Mouse (Mus musculus): Measurements from ENCODE around the gene Mfsd14a. TPM values are rescaled to one million over a fixed set of nuclear protein-coding genes. Genes with fewer than 3 reads are reported as not detected.

Gene Mfsd14a
- polyA plus RNA-seq (2012; ENCODE audit: insufficient read depth, insufficient read length, missing spikeins) = 53.9 and 59.8 TPM in 2 replicates

GRCm38 (mm10) chr3:116662463-116662863, at the start of gene Mfsd14a:
TSS of gene Mfsd14a (minus strand) at chr3:116662677.
- H3K4me1 ChIP-seq (ENCODE audit: control insufficient read depth, insufficient read depth, low read length) = peaks cover 27% of the 10 kb centered on the region
- H3K4me3 ChIP-seq (ENCODE audit: insufficient read depth, low read length) = peak within 1 kb of the TSS; percentile 95
- H3K27ac ChIP-seq (ENCODE audit: insufficient read depth, low read depth, low read length) = peak within 1 kb of the TSS; percentile 76
- TF ChIP-seq POLR2A (IDR thresholded peaks at IDR 0.05; ENCODE audit: borderline replicate concordance, low read depth, low read length) (peak; percentile 67; the same call in 1 of the 2 replicates), CTCF (IDR thresholded peaks at IDR 0.05; ENCODE audit: low read depth, low read length) (no peak)

- TF ChIP-seq CTCF (IDR thresholded peaks at IDR 0.05; ENCODE audit: low read depth, low read length) = no peak
- TF ChIP-seq POLR2A (IDR thresholded peaks at IDR 0.05; ENCODE audit: borderline replicate concordance, low read depth, low read length) = peak; percentile 20; the same call in 1 of the 2 replicates
- peak overlapping the region; percentile 97 for H3K4me3 ChIP-seq (ENCODE audit: insufficient read depth, low read length)
- H3K27ac ChIP-seq (ENCODE audit: insufficient read depth, low read depth, low read length) = 0 out of 2 replicates have a peak overlapping the region, but pooled peaks have one; percentile 19
- H3K4me1 ChIP-seq (ENCODE audit: control insufficient read depth, insufficient read depth, low read length) = peaks cover 14% of the 10 kb centered on the region
These were observed 49.4 kb upstream of the Mfsd14a start for GRCm38 (mm10) chr3:116711624-116712435.

- H3K27ac ChIP-seq (ENCODE audit: insufficient read depth, low read depth, low read length) = no peak overlapping the region
- H3K4me1 ChIP-seq (ENCODE audit: control insufficient read depth, insufficient read depth, low read length) = peaks cover 14% of the 10 kb centered on the region
- H3K4me3 ChIP-seq (ENCODE audit: insufficient read depth, low read length) = peak overlapping the region; percentile 97
- TF ChIP-seq POLR2A (IDR thresholded peaks at IDR 0.05; ENCODE audit: borderline replicate concordance, low read depth, low read length) (no peak), CTCF (IDR thresholded peaks at IDR 0.05; ENCODE audit: low read depth, low read length) (no peak)
These were observed 48.5 kb upstream of the Mfsd14a start for GRCm38 (mm10) chr3:116710941-116711340.

- no peak overlapping the region for H3K27ac ChIP-seq (ENCODE audit: insufficient read depth, low read depth, low read length)
- TF ChIP-seq CTCF (IDR thresholded peaks at IDR 0.05; ENCODE audit: low read depth, low read length) (no peak), POLR2A (IDR thresholded peaks at IDR 0.05; ENCODE audit: borderline replicate concordance, low read depth, low read length) (no peak)
- H3K4me1 ChIP-seq (ENCODE audit: control insufficient read depth, insufficient read depth, low read length) = peaks cover 7% of the 10 kb centered on the region
- no peak overlapping the region for H3K4me3 ChIP-seq (ENCODE audit: insufficient read depth, low read length)
These were observed 43.2 kb upstream of the Mfsd14a start for GRCm38 (mm10) chr3:116705637-116706204.

- Histone ChIP-seq H3K4me3 (ENCODE audit: insufficient read depth, low read length) (no peak overlapping the region), H3K27ac (ENCODE audit: insufficient read depth, low read depth, low read length) (no peak overlapping the region), H3K4me1 (ENCODE audit: control insufficient read depth, insufficient read depth, low read length) (no peaks in the 10 kb centered on the region; the same call in 1 of the 2 replicates)
- TF ChIP-seq CTCF (IDR thresholded peaks at IDR 0.05; ENCODE audit: low read depth, low read length) (no peak), POLR2A (IDR thresholded peaks at IDR 0.05; ENCODE audit: borderline replicate concordance, low read depth, low read length) (no peak)
These were observed 41.4 kb upstream of the Mfsd14a start for GRCm38 (mm10) chr3:116703835-116704234.

- TF ChIP-seq POLR2A (IDR thresholded peaks at IDR 0.05; ENCODE audit: borderline replicate concordance, low read depth, low read length) (no peak), CTCF (IDR thresholded peaks at IDR 0.05; ENCODE audit: low read depth, low read length) (no peak)
- no peak overlapping the region for H3K27ac ChIP-seq (ENCODE audit: insufficient read depth, low read depth, low read length)
- no peak overlapping the region for H3K4me3 ChIP-seq (ENCODE audit: insufficient read depth, low read length)
- no peaks in the 10 kb centered on the region; the same call in 1 of the 2 replicates for H3K4me1 ChIP-seq (ENCODE audit: control insufficient read depth, insufficient read depth, low read length)
These were observed 40.3 kb upstream of the Mfsd14a start for GRCm38 (mm10) chr3:116702647-116703272.

DNA sequence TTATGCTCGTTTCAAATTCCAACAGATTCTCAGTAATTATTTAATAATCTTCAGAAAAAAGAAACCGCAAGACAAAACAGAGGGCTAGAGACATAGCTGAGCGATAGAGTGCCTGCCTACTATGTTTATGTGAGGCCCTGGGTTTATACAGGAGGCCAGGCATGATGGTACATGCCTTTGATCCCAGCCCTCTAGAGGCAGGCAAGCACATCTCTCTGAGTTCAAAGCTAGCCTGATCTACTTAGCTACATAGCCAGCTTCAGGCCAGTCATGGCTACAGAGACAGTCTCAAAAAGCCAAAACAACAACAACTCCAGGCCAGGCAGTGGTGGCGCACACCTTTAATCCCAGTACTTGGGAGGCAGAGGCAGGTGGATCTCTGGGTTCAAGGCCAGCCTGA, 39.1 kb upstream of the Mfsd14a start:
- TF ChIP-seq POLR2A (IDR thresholded peaks at IDR 0.05; ENCODE audit: borderline replicate concordance, low read depth, low read length) (no peak), CTCF (IDR thresholded peaks at IDR 0.05; ENCODE audit: low read depth, low read length) (no peak)
- H3K27ac ChIP-seq (ENCODE audit: insufficient read depth, low read depth, low read length) = no peak overlapping the region
- H3K4me3 ChIP-seq (ENCODE audit: insufficient read depth, low read length) = no peak overlapping the region
- no peaks in the 10 kb centered on the region; the same call in 1 of the 2 replicates for H3K4me1 ChIP-seq (ENCODE audit: control insufficient read depth, insufficient read depth, low read length)

DNA sequence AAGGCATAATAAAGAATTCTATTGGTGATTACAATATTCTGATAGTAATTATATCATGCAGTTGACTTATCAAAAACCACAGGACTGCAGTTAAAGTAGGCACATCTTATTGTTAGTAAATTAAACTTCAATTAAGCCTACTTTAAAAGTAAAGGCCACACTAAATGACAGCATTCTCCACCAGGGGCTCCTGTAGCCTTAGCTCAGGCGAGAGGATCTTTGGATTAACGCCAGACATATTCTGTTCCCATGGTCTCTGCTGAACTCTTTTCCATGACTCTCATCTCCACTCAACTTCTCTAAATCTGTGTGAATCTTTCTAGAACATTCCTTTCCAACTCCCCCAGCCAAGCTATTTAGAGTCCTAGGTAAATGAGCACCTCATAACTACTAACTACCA, 36.3 kb upstream of the Mfsd14a start:
- no peak overlapping the region for H3K4me3 ChIP-seq (ENCODE audit: insufficient read depth, low read length)
- peaks cover 4% of the 10 kb centered on the region for H3K4me1 ChIP-seq (ENCODE audit: control insufficient read depth, insufficient read depth, low read length)
- no peak overlapping the region for H3K27ac ChIP-seq (ENCODE audit: insufficient read depth, low read depth, low read length)
- TF ChIP-seq CTCF (IDR thresholded peaks at IDR 0.05; ENCODE audit: low read depth, low read length) = no peak
- TF ChIP-seq POLR2A (IDR thresholded peaks at IDR 0.05; ENCODE audit: borderline replicate concordance, low read depth, low read length) = no peak

DNA sequence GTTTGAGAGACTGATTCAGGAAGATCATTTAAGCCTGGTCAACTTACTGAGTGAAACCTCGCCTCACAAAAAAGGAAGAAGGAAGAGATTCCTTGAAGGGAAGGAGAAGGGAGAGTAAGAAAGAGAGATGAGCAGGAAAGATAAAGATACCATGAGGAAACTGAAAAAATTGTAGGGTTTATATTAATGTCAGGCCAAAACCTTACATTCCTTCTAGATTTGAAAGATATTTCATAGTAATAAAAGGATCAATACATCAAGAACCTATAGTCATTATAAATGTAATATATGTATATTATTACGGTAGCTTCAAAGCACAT, 33.1 kb upstream of the Mfsd14a start:
- Histone ChIP-seq H3K27ac (ENCODE audit: insufficient read depth, low read depth, low read length) (no peak overlapping the region), H3K4me3 (ENCODE audit: insufficient read depth, low read length) (no peak overlapping the region), H3K4me1 (ENCODE audit: control insufficient read depth, insufficient read depth, low read length) (peaks cover 4% of the 10 kb centered on the region)
- TF ChIP-seq POLR2A (IDR thresholded peaks at IDR 0.05; ENCODE audit: borderline replicate concordance, low read depth, low read length) (no peak), CTCF (IDR thresholded peaks at IDR 0.05; ENCODE audit: low read depth, low read length) (no peak)
